Mouse (Mus musculus) forebrain, embryonic 13.5 days (tissue): ENCODE measurements around the gene Slc1a2. TPM values are rescaled to one million over a fixed set of nuclear protein-coding genes. Genes with fewer than 3 reads are reported as not detected.

Experiments used
- ATAC-seq: fragments of 200-750 bp; cut with Nextera tagmentation; 2 replicates; pipeline ENCODE4 v1.8.0; 2017
- H3K27ac ChIP-seq: fragments of 300-500 bp; sonication (generic); 2 replicates; pipeline ENCODE4 v1.5.1; 2015; ENCODE audit warnings: inconsistent platforms, mild to moderate bottlenecking, moderate library complexity
- H3K27me3 ChIP-seq: fragments of 300-500 bp; sonication (generic); 2 replicates; pipeline ENCODE4 v1.6.1; 2015; ENCODE audit warnings: mild to moderate bottlenecking, inconsistent platforms
- H3K36me3 ChIP-seq: fragments of 300-500 bp; sonication (generic); 2 replicates; pipeline ENCODE4 v1.6.1; 2015; ENCODE audit warnings: mild to moderate bottlenecking, inconsistent platforms; ENCODE audit not compliant: poor library complexity, severe bottlenecking
- H3K4me1 ChIP-seq: fragments of 300-500 bp; sonication (generic); 2 replicates; pipeline ENCODE4 v1.6.1; 2015; ENCODE audit warnings: inconsistent platforms
- H3K4me2 ChIP-seq: fragments of 300-500 bp; sonication (generic); 2 replicates; pipeline ENCODE4 v1.6.1; 2015; ENCODE audit warnings: inconsistent platforms, mild to moderate bottlenecking, moderate library complexity
- H3K4me3 ChIP-seq: fragments of 300-500 bp; sonication (generic); 2 replicates; pipeline ENCODE4 v1.5.1; 2015; ENCODE audit warnings: mild to moderate bottlenecking, inconsistent platforms
- H3K9ac ChIP-seq: fragments of 300-500 bp; sonication (generic); 2 replicates; pipeline ENCODE4 v1.6.1; 2015; ENCODE audit warnings: mild to moderate bottlenecking, inconsistent platforms
- H3K9me3 ChIP-seq: fragments of 300-500 bp; sonication (generic); replicated peaks from 2 replicates; pipeline ENCODE4 v1.6.1; 2016; ENCODE audit warnings: inconsistent platforms
- WGBS: fragments of 180-500 bp; shearing (Covaris S2); methylation state at CpG from one replicate; pipeline ENCODE4 v1.1.7; 2015; 5-methylcytosine and 5-hydroxymethylcytosine counted together
- polyA plus RNA-seq: library from polyadenylated mRNA; unstranded; fragments of >200 nt; fragmentation: Nextera tagmentation; extraction: Ambion mirVana; gene quantifications from 2 replicates; pipeline ENCODE4 v1.2.1, GENCODE M21; 2015

The Slc1a2 gene
- polyA plus RNA-seq, 1 experiment from 2014 or later: 10.8 TPM

DNA sequence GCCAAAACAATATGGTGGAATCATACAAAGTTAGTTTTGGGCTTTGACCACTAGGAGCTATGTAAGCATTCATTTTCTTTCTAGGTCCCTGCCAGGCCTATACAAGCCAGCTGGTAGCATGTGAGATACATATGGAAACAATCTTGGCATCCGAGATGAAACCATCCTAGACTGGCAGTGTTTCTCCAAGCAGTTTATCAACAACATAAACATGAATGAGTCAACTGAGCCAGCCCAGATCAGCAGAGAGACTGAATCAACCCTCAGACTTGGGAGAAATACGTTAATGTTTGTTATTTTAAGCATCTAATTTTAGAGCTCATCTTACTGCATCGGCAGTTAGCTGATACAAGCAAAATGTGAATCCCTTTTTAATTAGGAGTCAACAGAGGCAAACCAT is 149.2 kb downstream of the Slc1a2 start:
- H3K9me3 ChIP-seq: no peaks in the 10 kb centered on the region

DNA sequence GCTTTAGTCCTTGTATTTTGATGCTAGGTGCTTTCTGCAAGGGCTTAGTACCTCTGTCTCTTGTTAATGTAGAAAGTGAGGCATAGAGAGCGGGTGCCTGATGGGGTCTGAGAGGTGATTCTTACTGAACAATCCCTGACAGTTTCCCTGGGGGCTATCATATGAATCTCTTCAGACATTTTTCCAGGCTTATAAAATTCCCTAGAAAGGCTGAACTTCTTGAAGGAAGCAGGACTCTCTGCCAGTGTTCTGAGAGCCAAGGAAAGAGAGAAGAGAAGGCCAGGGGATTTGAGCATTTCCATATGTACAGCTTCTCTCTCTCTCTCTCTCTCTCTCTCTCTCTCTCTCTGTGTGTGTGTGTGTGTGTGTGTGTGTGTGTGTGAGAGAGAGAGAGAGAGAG is 151.0 kb downstream of the Slc1a2 start:
- ATAC-seq: no peak
- WGBS: 89% methylated on average over 1 of the region's 1 CpGs
- Histone ChIP-seq H3K4me3 (no peak overlapping the region), H3K9ac (no peak overlapping the region), H3K4me2 (no peak overlapping the region), H3K27me3 (no peaks in the 10 kb centered on the region), H3K9me3 (no peaks in the 10 kb centered on the region), H3K4me1 (no peaks in the 10 kb centered on the region), H3K27ac (no peak overlapping the region), H3K36me3 (no peaks in the 10 kb centered on the region)

More for the DNA sequence above, 149.2 kb downstream of the Slc1a2 start:
- 80% methylated on average over 3 of the region's 3 CpGs for WGBS
- Histone ChIP-seq H3K9ac (no peak overlapping the region), H3K4me2 (no peak overlapping the region), H3K27me3 (no peaks in the 10 kb centered on the region), H3K4me3 (no peak overlapping the region), H3K27ac (no peak overlapping the region), H3K4me1 (no peaks in the 10 kb centered on the region), H3K36me3 (no peaks in the 10 kb centered on the region)
- ATAC-seq: peak; percentile 62; the same call in 1 of the 2 replicates

DNA sequence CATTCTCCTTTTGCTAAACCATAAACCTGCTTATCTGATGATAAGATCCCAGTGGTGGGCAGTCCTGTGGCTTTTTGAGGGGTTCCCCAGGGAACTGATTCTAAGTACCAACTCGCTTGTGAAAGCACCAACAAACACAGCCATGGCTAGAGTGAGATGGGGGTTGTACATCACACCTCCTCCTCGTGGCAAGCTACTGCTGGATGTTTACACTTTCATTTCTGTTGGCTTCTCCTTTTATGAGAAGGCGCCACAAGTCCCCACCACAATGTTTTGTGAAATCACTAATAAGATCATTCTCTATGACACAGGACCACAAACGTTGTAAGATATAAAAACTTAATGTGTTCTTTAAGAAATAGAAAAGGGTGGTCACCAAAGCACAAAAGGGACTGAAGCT is 154.3 kb downstream of the Slc1a2 start:
- H3K9ac ChIP-seq: no peak overlapping the region
- no peak overlapping the region for H3K4me3 ChIP-seq
- H3K36me3 ChIP-seq: no peaks in the 10 kb centered on the region
- 74% methylated on average over 4 of the region's 4 CpGs for WGBS
- ATAC-seq: no peak
- no peaks in the 10 kb centered on the region for H3K9me3 ChIP-seq
- H3K4me2 ChIP-seq: no peak overlapping the region
- H3K27ac ChIP-seq: no peak overlapping the region
- no peaks in the 10 kb centered on the region for H3K27me3 ChIP-seq
- no peaks in the 10 kb centered on the region for H3K4me1 ChIP-seq

DNA sequence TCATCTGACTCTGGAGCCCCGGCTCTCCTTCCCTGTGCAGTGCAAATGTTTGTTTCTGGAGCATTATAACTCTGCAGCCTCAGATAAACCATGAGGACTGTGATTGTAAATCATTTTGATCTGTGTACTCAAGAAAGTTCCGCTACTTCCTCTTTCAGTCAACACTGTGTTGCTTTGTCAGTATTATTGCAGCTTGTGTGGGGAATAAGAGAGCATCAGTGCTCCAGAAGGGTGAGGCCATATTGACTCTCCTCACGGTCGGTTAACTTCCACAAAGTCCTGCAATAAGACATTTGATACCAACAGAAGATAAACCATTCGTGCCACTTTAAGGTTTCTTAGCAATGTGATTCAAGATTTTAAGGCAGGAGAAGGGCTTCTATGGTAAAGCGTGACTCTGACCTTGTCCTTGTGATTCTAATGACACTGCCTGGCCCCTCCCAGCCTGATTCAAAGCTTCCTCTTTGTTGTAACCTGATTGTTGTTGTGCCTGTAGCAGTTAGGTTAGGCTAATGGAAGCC is 156.9 kb downstream of the Slc1a2 start:
- no peak for ATAC-seq
- Histone ChIP-seq H3K27ac (no peak overlapping the region), H3K9ac (no peak overlapping the region), H3K27me3 (no peaks in the 10 kb centered on the region), H3K4me1 (peaks cover 2% of the 10 kb centered on the region; the same call in 1 of the 2 replicates), H3K9me3 (no peaks in the 10 kb centered on the region), H3K36me3 (no peaks in the 10 kb centered on the region), H3K4me2 (no peak overlapping the region), H3K4me3 (no peak overlapping the region)
- 90% methylated on average over 6 of the region's 6 CpGs for WGBS

DNA sequence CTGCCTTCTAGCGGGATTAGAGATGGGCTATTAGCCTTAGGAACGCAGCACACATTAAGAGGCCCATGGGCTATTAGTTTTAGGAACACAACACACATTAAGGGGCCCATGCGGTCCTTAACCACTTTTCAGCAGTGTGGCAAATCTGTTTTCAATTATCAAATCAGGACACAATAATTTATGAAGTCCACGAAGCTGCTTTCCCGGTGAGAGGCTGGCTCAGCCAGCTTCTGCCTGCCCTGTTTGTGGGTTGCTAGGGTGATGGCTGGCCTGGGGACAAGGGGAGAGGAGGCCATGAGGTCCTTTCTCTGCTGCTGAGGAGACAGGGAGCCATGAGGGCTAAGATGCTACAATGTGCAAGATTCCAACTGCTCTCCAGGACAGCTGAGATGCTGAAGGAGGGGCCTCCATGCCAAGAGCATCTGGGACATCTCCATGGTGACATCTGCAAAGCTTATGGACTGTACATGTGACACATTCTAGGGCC is 161.8 kb downstream of the Slc1a2 start:
- no peak for ATAC-seq
- no peak overlapping the region for H3K4me3 ChIP-seq
- no peak overlapping the region for H3K4me2 ChIP-seq

DNA sequence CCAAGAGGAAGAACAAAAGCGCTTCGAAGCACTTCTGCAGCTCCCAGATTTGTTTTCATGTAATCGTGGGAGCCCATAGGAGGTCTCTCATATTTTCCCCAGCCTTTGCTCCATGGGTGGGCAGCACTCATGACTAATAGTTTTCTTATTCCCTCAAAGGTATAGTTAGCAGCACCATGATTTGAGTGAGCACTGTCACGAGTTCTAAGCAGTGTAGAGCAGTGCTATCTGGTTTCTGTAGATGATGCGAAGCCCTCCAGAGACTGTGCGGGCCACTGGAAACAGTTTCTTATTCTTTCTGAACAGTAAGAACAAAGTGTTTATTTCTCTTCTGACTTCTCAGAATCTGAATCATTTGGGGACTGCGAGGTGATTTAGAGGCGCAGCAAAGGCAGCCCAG is 162.3 kb downstream of the Slc1a2 start:
- Histone ChIP-seq H3K27me3 (no peaks in the 10 kb centered on the region), H3K27ac (no peak overlapping the region), H3K4me3 (no peak overlapping the region), H3K36me3 (no peaks in the 10 kb centered on the region), H3K9me3 (no peaks in the 10 kb centered on the region), H3K9ac (no peak overlapping the region), H3K4me1 (peaks cover 5% of the 10 kb centered on the region; the same call in 1 of the 2 replicates), H3K4me2 (no peak overlapping the region)
- WGBS: 83% methylated on average over 8 of the region's 8 CpGs
- ATAC-seq: no peak

More for the DNA sequence above, 161.8 kb downstream of the Slc1a2 start:
- no peak overlapping the region for H3K27ac ChIP-seq
- H3K9me3 ChIP-seq: no peaks in the 10 kb centered on the region
- H3K9ac ChIP-seq: no peak overlapping the region
- no peaks in the 10 kb centered on the region for H3K36me3 ChIP-seq
- peaks cover 5% of the 10 kb centered on the region; the same call in 1 of the 2 replicates for H3K4me1 ChIP-seq
- 63% methylated on average over 5 of the region's 5 CpGs for WGBS
- H3K27me3 ChIP-seq: no peaks in the 10 kb centered on the region

DNA sequence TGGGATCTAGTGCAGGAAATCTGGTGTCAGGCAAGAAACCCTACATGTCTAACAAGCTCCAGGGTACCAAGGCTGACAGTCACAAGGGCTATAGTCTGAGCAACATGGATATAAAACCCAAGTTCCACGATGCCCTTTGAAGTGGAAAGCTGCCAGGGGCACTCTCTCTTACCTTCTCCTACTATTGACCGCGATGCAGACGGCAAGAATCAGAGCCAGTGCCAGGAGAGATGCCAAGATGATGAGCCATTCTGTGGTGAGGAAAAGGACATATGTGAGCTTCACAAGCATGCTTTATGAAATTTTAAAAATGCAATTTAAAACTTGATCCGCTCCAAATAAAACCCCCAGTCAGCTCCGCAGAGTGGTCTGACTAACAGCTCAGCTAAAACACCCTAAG is 163.6 kb downstream of the Slc1a2 start:
- 87% methylated on average over 6 of the region's 6 CpGs for WGBS
- H3K4me1 ChIP-seq: peaks cover 5% of the 10 kb centered on the region; the same call in 1 of the 2 replicates
- no peak overlapping the region for H3K9ac ChIP-seq
- H3K4me2 ChIP-seq: no peak overlapping the region
- H3K36me3 ChIP-seq: no peaks in the 10 kb centered on the region
- H3K9me3 ChIP-seq: no peaks in the 10 kb centered on the region
- ATAC-seq: no peak
- no peaks in the 10 kb centered on the region for H3K27me3 ChIP-seq
- no peak overlapping the region for H3K27ac ChIP-seq
- H3K4me3 ChIP-seq: no peak overlapping the region

DNA sequence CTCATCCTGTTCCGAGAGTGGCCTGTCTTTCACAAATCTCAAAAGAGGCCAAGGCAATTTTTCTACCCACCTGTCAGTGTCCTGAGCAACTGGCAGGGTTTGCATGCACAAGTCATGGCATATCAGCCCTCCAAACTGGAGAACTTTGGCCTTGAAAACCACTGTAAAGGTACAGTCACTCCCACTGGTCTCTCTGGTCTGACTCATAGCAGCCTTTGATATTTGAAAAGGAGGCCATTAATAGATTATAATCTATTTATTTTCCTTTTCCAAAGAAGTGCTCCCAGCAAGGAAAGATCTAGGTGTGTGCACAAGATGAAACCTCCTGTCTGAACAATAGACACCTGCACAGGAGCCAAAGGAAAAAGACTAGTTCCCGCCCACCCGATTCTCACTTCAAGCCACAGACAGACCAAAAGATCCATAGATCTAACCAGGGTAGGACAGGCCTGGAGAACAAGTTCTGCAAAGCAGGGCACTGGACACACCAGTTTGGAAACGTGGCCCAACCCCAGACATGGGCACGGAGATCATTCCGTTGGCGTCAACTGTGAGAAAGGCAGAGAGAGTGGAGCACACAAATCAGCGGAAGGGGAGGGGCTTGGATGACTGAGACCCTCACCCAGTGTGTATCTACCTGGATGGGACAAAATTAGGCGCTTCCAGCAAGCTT is 167.6 kb downstream of the Slc1a2 start:
- Histone ChIP-seq H3K4me3 (no peak overlapping the region), H3K4me1 (no peaks in the 10 kb centered on the region), H3K4me2 (no peak overlapping the region), H3K27ac (no peak overlapping the region), H3K27me3 (no peaks in the 10 kb centered on the region), H3K36me3 (no peaks in the 10 kb centered on the region), H3K9me3 (no peaks in the 10 kb centered on the region), H3K9ac (no peak overlapping the region)
- ATAC-seq: no peak
- WGBS: 90% methylated on average over 9 of the region's 9 CpGs

DNA sequence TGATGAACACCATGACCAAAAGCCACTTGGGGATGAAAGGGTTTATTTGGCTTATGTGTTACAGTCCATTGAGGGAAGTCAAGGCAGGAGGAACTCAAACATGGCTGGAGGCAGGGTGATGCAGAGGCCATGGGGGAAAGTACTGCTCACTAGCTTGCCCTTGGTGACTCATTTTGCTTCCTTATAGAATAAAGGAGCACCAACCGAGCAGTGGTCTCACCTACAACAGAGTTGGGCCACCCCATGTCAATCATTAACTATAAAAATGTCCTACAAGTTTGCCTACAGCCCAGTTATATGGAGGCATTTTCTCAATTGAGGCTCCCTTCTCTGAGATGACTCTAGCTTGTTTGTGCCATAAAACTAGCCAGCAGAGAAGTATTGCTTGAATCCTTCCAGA is 169.4 kb downstream of the Slc1a2 start:
- Histone ChIP-seq H3K9ac (no peak overlapping the region), H3K4me2 (no peak overlapping the region), H3K4me1 (no peaks in the 10 kb centered on the region), H3K27ac (no peak overlapping the region), H3K4me3 (no peak overlapping the region), H3K36me3 (no peaks in the 10 kb centered on the region), H3K9me3 (no peaks in the 10 kb centered on the region), H3K27me3 (no peaks in the 10 kb centered on the region)
- no peak for ATAC-seq
- WGBS: 84% methylated on average over 1 of the region's 1 CpGs

DNA sequence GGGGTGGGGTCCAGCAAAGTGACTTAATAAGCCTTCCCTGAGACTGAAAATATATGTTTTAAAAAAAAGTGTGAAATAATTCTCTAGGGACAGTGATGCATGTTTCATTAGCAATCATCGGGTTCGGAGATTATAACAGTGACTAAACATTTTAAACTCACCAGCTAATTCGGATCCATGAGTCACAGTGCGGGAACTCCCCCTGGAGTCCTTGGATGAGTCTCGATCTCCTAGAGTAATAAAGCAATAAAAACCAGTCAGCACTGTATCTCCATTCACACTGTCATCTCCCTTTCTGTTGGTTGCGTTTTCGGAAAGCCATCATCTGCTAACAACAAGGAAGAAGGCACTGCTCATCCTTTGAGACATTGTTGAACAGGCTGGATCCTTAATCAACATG is 169.9 kb downstream of the Slc1a2 start:
- H3K27me3 ChIP-seq: no peaks in the 10 kb centered on the region
- ATAC-seq: no peak
- no peak overlapping the region for H3K4me2 ChIP-seq
- H3K4me1 ChIP-seq: no peaks in the 10 kb centered on the region
- H3K36me3 ChIP-seq: no peaks in the 10 kb centered on the region
- no peaks in the 10 kb centered on the region for H3K9me3 ChIP-seq
- no peak overlapping the region for H3K9ac ChIP-seq
- 95% methylated on average over 7 of the region's 7 CpGs for WGBS
- no peak overlapping the region for H3K27ac ChIP-seq
- no peak overlapping the region for H3K4me3 ChIP-seq

DNA sequence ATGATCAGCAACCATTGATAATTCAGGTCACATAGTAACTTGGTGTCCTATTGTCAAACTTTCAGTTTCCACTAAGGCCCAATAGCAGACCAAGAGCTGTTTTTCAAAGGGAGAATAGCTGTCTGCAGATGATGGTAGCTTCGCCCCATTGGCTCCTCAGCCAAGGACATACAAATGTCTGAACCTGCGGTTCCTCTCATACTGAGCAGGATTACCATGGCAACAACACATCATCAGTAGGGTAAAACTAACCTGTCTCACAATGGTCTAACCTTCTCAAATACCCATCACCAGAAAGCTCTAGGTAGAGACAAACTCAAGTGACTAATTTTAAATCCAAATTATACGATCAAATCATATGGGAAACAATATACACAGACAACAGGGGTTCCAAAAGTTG is 170.7 kb downstream of the Slc1a2 start:
- WGBS: 84% methylated on average over 3 of the region's 3 CpGs
- Histone ChIP-seq H3K9me3 (no peaks in the 10 kb centered on the region), H3K9ac (no peak overlapping the region), H3K4me1 (no peaks in the 10 kb centered on the region), H3K27ac (no peak overlapping the region), H3K4me3 (no peak overlapping the region), H3K4me2 (no peak overlapping the region), H3K36me3 (no peaks in the 10 kb centered on the region), H3K27me3 (no peaks in the 10 kb centered on the region)
- peak; percentile 77 for ATAC-seq

DNA sequence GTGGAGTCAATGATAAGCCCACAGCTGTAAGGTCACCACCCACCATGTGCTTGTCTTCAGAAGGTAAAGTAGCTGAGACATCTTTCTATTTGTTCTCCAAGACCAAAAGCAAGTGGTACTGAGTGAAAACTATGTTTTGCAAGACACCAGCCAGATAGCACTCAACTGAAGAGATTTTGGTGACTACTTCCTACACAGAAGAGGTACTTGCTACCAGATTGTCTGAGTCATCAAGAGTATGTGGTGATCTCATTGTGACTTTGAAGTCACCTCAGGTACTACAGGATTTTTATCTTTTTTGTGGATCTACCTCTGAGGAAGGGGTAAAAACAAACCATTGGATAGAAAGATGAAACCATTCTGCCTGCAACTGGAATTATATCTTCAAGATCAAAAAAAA is 173.1 kb downstream of the Slc1a2 start:
- Histone ChIP-seq H3K27ac (no peak overlapping the region), H3K4me1 (no peaks in the 10 kb centered on the region), H3K27me3 (no peaks in the 10 kb centered on the region), H3K36me3 (no peaks in the 10 kb centered on the region), H3K9me3 (no peaks in the 10 kb centered on the region), H3K9ac (no peak overlapping the region), H3K4me2 (no peak overlapping the region), H3K4me3 (no peak overlapping the region)
- ATAC-seq: no peak

DNA sequence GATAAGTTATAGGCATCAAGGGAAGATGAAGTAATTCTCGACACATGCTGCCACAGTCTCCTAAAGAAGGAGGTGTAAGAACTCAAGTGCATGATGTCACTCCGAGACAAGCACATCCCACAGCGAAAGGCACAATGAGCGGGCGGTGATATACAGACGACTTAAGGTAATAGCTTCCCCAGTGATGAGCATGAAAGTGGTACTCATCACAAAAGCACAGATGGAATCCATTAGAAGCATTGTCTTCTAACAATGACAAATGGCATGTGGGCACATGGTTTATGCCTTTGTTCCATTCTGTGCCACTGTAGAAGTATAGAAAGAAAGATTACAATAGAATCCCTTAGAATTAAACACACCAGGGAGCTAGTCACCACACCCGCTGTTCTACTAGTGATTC is 179.7 kb downstream of the Slc1a2 start:
- Histone ChIP-seq H3K4me3 (no peak overlapping the region), H3K4me1 (no peaks in the 10 kb centered on the region), H3K4me2 (no peak overlapping the region), H3K27me3 (no peaks in the 10 kb centered on the region), H3K9me3 (no peaks in the 10 kb centered on the region), H3K27ac (no peak overlapping the region), H3K36me3 (no peaks in the 10 kb centered on the region), H3K9ac (no peak overlapping the region)
- WGBS: 75% methylated on average over 7 of the region's 7 CpGs
- ATAC-seq: peak; percentile 43; the same call in 1 of the 2 replicates
